Mouse (Mus musculus) colon, adult 2 months (tissue): Measurements from ENCODE around the gene Nol8. TPM values are rescaled to one million over a fixed set of nuclear protein-coding genes. Genes with fewer than 3 reads are reported as not detected.

Source experiments
- polyA plus RNA-seq: library from polyadenylated mRNA; depleted of rRNA; stranded (reverse); fragments of >200 nt; gene quantifications from 2 replicates; pipeline ENCODE4 v1.2.3, GENCODE M21; 2012; rRNA removed

Gene Nol8
- polyA plus RNA-seq, result 0.29 and 0.47 TPM in 2 replicates

DNA sequence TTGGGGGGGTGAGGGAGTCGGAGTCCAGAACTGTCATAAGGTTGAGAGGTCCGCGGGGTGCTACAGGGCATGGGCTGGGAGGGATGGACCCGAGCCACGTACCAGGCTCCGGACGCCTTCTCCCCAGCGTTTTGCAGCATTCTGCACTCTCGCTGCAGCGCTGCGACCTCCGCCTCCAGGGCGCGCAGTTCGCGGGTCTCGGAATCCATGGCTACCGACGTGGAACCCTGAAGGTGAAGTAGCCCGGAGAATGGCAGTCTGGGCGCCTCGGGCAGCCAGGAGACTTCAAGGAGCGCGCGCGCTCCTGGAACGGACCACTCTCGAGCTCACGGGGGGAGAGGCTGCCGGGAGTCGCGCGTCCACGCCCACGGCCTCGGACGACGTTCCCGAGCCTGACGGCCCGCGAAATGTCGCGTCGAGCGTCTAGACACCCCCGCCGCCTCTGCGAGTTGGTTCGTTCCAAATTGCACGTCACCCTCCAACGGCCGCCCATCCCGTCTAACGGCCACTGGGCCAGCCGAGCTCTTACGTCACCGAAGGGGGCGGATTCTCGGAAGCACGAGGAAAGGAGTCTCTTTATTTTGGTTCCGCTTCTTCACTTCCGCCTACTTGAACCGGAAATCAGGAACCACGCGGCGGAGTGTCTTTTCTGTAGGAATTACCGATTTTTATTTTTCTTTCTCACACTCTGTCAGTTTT is at the start of gene Nol8, which contains the start of gene Cenpp:
TSS of gene Nol8 (plus strand) at position 598 of the 699 bp plus-strand sequence.
TSS of gene Cenpp (minus strand) at position 305 of the 699 bp plus-strand sequence.

DNA sequence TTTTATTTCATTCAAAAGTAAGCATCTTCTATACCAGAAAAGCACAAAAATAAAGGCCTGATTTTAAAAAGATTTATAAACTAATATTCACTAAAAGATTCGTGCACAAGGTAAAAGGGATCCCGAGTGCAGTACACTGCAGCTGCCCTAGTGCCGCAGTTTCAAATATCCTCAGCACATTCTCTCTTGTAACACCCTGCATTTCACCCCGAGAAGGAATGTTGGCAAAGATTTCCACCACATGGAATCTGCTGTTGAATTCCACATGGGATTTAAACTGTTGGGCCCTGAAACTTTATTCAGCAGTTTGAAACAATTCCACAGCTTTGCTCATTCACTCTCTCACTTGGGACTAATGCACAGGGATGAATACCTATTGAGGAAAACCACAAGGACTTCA is 45.2 kb upstream of the Nol8 start, which contains the start of gene Ogn:
TSS of gene Ogn (plus strand) at position 333 of the 400 bp plus-strand sequence.

DNA sequence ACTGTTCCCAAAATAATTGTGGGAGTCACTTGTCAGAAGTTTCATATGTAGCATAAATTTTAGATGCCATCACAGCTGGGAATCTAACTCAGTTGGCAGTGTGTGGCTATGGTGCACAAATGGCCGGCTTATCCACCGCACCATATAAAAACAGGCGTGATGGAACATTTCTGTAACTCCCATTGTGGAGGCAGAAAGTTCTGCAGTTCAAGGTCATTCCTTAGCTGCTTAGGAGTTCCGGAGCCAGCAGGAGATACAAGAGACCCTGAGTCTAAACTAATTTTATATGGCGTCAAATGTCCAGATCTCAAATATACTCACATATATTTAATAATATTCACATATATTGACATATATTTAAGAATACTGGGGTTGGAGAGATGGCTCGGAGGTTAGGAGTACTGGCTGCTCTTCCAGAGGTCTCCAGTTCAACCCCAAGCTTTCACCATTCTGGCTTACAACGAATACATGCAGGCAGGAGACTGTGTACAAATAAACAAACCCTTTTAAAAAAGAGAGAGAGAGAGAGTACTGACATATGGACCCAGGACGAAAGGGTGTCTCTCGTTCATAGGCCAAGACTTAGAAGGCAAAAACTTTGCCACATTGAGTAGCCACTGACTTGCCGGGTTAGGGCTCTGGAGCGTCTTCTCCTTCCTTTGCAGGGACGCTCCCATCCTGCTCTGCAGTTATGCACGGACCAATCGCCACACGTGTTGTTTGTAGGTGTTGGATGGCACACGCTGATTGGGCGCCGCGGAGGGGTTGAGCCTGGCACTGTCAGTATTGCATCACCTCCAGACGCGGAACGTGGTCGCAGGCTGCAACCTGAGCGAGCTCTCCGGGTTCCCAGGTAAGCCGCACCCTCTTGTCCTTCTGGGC is 28.7 kb downstream of the Nol8 start, which contains the start of gene Iars:
TSS of gene Iars (plus strand) at position 750 of the 882 bp plus-strand sequence.

Other genes starting within 250 kb of the Nol8 start
- gene Ippk, start 231.8 kb upstream of the Nol8 start, polyA plus RNA-seq, result 5.8 and 6.7 TPM in 2 replicates
- not detected in 2 replicates for gene Tes3-ps, start 159.8 kb upstream of the Nol8 start, polyA plus RNA-seq
- gene Ecm2, start 148.3 kb upstream of the Nol8 start, polyA plus RNA-seq, result 0.79 and 0.80 TPM in 2 replicates
- 2.1 and 2.2 TPM in 2 replicates for gene Aspn, start 108.6 kb upstream of the Nol8 start, polyA plus RNA-seq
- gene Omd, start 70.6 kb upstream of the Nol8 start, polyA plus RNA-seq, result not detected in 2 replicates
- 6.1 and 7.3 TPM in 2 replicates for gene Ogn, start 45.0 kb upstream of the Nol8 start, polyA plus RNA-seq
- gene Cenpp, start 293 bp upstream of the Nol8 start, polyA plus RNA-seq, result 0.16 and 0.58 TPM in 2 replicates
- 9.8 and 11.1 TPM in 2 replicates for gene Iars, start 29.0 kb downstream of the Nol8 start, polyA plus RNA-seq
- not detected in 2 replicates for gene Gm30302, start 145.9 kb downstream of the Nol8 start, polyA plus RNA-seq